Mouse (Mus musculus) frontal cortex, postnatal 36 days (tissue): ENCODE results near the gene Cyp4f17.
A peak's percentile ranks its signal among the peaks of the same experiment; 100 is the strongest.
"Not testable (repeated sequence)": the region's sequence is repeated elsewhere in the genome, so short reads cannot be mapped to it uniquely, and the experiment has no call there.

Source experiments
- DNase-seq, 2 experiments: peaks; one replicate each; pipeline ENCODE4 v3.0.0; 2022; ENCODE audit warnings: low spot score in 2 of 2

Cyp4f17 gene

GRCm38 (mm10) chr17:32505851-32506728 lies at the start of gene Cyp4f17:
Cyp4f17 (plus strand) TSS chr17:32506050.
- DNase-seq: no peak

- DNase-seq: no peak
Observed at GRCm38 (mm10) chr17:32468494-32468893, 37.4 kb upstream of the Cyp4f17 start.

- DNase-seq: no peak
Observed at GRCm38 (mm10) chr17:32470795-32471194, 35.1 kb upstream of the Cyp4f17 start.

DNA sequence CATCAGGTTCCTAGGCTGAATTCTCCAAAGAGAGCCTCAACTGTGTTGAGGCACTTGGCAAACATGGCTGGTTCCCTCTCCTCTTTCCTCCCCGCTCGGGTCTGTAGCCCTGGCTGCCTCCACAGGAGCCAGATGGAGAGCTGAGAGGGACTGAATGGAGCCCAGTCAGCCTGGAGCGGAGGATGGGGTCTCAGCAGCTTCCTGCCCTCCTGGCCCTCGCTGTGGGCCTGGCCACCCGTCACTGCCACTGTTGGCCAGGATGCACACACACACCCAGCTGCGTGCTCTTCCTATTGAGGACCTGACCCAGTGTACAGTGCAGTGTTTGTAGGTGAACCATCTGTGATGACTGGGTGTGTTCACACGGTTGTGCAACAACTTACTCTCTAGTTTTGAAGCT lies 33.7 kb upstream of the Cyp4f17 start:
- no peak for DNase-seq

DNA sequence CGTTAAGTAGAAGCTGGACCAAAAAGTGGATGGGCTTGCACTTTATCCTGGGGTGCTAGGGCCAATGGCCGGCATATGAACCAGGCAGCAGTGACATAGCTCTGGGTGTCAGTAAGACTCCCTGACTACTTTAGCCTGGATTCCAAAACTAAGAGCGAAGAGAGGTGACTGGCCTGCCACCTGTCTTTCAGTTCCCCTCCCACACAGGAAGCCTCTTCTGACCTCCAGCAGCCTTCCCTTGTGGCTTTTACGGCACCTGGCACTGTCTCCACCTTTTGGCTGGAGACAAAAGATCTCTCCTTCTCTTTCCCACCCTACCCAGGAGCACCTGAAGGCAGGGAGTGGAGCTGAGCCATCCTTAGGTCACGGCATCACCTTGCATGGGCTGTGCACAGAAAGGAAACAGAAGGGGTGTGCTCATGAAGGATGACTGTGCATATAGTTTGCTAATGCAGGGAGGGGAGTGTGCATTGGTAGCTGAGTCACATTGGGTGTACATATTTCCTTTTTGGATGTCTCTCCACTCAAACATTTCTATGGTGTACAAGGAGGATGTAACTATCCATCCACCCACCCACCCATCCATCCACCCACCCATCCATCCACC lies 30.8 kb upstream of the Cyp4f17 start:
- no peak for DNase-seq

DNA sequence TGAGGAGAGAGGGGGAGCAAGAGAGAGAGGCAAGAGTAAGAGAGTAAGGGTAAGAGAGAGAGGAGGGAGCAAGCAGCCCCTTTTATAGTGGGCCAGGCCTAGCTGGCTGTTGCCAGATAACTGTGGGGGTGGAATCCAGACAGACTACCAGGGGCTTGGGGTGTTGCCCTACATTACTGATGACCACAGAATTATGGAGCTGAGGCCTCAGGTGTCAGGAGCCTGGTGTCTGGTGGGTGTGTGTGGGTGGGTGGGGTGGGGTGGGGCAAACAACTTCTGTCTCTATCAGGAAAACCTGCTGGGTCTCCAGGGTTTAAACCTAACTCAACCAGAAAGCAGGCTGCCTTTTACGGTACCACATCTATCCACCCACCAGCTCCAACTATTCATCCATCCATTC lies 28.6 kb upstream of the Cyp4f17 start:
- no peak for DNase-seq

DNA sequence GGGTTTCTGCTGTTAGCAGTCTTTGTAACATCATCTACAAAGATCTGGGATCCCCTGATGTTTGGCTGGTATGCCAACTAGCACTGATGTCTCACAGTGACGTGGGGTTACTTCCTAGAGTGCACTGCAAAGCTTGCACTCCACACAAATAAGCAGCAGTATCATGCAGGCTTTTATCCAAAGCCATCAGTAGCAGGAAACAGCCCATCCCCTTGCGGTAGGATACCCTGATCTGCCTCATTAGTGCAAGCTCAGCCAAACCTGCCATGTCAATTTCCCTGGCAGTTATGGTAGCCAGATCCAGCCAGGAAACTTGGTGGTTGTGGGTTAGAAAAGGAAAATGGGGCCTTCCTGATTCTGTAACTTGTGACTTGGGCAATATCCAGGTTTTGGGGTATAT lies 27.1 kb upstream of the Cyp4f17 start:
- no peak for DNase-seq

- DNase-seq: no peak
Observed at GRCm38 (mm10) chr17:32479554-32480506, 26.0 kb upstream of the Cyp4f17 start.

GRCm38 (mm10) chr17:32481766-32482165 lies 24.1 kb upstream of the Cyp4f17 start:
- no peak for DNase-seq

- peak; percentile 45 to 60 for DNase-seq
Observed at GRCm38 (mm10) chr17:32483200-32483599, 22.6 kb upstream of the Cyp4f17 start.

DNA sequence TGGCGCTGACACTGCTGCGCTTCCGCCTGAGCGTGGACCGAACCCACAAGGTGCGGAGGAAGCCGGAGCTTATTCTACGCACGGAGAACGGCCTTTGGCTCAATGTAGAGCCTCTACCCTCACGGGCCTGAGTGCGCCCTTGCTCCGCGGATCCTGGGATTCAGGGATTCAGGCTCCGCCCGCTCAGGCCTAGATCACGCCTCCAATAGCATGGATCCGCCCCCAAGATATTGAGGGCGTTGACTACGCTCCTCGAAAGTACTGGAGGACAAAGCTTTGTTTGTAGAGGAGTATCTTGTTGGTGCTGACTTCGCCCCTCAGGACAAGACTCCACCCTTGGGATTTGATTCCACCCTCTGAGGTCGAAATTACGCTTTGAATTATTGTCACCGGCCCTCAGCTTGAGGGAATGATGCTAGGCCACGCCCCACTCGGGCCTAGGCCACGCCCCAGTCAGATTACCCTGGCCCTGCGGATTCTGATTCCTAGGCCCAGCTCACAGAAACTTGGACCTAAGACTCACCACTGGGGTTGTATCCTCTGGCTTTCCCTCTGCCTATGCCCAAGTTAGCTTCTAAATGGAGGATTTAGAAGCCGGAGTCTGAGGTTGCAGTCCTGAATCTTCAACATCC lies 13.4 kb upstream of the Cyp4f17 start:
- DNase-seq: no peak

DNA sequence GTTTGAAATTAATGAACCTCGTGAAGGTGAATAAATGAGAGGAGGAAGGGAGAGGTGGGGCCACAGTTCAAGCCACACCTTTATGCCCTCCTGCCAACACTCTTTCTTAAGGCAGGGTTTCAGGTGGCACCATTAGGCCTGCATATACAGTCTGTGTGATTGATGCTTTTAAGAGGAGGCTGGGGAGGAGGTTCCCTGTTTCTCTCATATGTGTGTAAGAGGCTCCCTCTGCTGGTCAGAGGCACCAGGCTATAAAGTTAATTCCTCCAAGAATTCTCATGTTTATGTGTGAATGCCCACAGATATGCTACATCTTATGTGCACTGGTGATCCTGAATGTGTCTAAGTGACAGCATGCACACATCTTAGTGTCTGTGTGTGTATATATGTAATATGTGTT lies 11.2 kb upstream of the Cyp4f17 start:
- peak; percentile 55 to 79 for DNase-seq

- not testable (repeated sequence) for DNase-seq
Observed at GRCm38 (mm10) chr17:32500511-32500910, 5.3 kb upstream of the Cyp4f17 start.

DNA sequence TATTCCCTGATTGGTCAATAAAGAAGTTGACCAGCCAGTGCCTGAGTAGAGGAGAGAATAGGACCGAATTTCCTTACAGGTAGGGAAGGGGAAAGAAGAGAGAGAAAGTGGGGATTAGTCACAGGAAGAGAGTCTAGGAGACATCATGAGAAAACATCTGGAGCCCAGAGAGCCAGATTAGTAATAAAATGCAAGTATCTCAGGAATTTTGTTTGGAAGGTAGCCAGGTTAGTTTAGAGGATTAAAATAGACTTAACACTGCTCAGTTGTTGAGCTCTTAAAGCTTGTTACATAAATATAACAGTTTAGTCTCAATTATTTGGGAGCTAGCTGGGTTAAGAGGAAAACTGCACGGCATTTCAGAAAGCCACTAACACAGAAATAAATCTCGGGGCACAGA lies 4.8 kb upstream of the Cyp4f17 start:
- no peak for DNase-seq

DNA sequence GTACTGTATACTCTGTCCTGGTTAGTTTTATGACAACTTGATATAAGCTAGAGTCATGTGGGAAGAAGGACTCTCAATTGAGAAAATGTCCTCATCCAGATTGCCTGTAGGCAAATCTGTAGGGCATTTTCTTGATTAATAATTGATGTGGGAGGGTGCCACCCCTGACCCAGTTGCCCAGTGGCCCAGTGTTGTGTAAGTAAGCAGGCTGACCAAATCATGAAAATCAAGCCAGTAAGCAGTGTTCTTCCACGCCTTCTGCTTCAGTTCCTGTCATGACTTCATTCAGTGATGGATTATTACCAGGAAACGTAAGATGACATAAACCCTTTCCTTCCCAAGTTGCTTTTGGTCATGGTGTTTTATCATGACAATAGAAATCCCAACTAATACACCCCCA lies 2.7 kb upstream of the Cyp4f17 start:
- no peak for DNase-seq

GRCm38 (mm10) chr17:32506729-32507245 lies 937 bp downstream of the Cyp4f17 start:
- DNase-seq: no peak

GRCm38 (mm10) chr17:32516126-32516525 lies 10.3 kb downstream of the Cyp4f17 start:
- DNase-seq: no peak

DNA sequence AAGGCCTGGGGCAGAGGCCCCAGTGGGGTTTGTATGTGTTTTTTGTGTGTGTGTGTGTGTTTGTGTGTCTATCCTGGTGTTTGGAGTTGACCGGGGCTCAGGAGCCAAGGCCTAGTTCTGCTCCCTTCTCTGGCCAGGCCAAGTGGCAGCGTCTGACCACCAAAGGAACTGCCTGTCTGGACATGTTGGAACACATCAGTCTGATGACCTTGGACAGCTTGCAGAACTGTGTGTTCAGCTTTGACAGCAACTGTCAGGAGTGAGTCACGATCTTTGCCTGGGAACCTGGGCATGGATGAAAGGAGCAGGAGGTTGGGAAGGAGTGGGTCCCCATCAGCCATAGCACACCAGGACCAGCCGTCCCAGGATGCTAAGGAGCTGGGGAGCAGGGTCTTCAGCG lies 16.1 kb downstream of the Cyp4f17 start:
- no peak for DNase-seq

- no peak for DNase-seq
Observed at GRCm38 (mm10) chr17:32522386-32522785, 16.5 kb downstream of the Cyp4f17 start.

DNA sequence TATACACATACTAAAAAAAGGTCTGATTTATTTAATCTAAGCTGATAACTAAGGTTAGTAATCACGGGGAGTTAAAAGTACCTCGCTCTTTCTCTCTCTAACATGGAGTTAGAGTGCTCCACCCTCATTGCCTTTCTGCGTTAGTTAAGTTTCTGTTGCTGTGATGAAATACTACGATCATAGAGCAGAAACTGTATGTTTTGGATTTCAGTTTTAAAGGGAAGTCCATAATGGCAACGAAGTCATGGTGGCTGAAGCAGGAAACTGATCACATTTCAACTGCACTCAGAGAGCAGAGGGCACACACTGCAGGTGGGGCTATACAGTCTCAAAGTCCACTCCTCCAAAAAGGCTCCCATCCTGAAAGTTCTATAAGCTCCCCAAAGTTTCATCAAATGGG lies 17.0 kb downstream of the Cyp4f17 start:
- no peak for DNase-seq

DNA sequence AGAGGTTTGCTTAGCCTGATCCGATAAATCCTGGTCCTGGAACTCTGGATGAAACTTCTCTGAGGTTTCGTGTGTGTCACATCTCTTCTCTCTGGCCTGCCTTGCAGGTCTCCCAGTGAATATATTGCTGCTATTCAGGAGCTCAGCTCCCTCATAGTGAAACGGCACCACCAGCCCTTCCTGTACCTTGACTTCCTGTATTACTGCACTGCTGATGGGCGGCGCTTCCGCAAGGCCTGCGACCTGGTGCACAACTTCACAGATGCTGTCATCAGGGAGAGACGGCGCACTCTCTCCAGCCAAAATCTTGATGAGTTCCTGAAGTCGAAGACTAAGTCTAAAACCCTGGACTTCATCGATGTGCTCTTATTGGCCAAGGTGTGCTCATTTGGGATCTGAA lies 18.0 kb downstream of the Cyp4f17 start:
- no peak for DNase-seq
